Mouse (Mus musculus): Measurements from ENCODE around the gene Ppef1. TPM values are rescaled to one million over a fixed set of nuclear protein-coding genes. Genes with fewer than 3 reads are reported as not detected.

Ppef1 gene
- polyA plus RNA-seq, 1 experiment, result 0.13 TPM

- no peaks in the 10 kb centered on the region for H3K27me3 ChIP-seq (ENCODE audit: control insufficient read depth, insufficient read depth, low read length)
- no peak overlapping the region for H3K27ac ChIP-seq (ENCODE audit: insufficient read depth, low read length)
- H3K4me3 ChIP-seq (replicated peaks; ENCODE audit: insufficient read depth, low read depth, low read length), result no peak overlapping the region
- no peak for DNase-seq
- WGBS, result 95% methylated on average over 7 of the region's 7 CpGs
- H3K4me1 ChIP-seq (ENCODE audit: control insufficient read depth, insufficient read depth, low read length), result peaks cover 17% of the 10 kb centered on the region
- TF ChIP-seq CTCF (IDR thresholded peaks at IDR 0.05; ENCODE audit: borderline replicate concordance, insufficient read depth, low read depth, low read length), result no peak
- TF ChIP-seq POLR2A (IDR thresholded peaks at IDR 0.05; ENCODE audit: borderline replicate concordance, insufficient read depth, low read length), result no peak
Measured at GRCm38 (mm10) chrX:160590147-160590546, 145.4 kb downstream of the Ppef1 start.

GRCm38 (mm10) chrX:160588523-160588922 lies 147.0 kb downstream of the Ppef1 start:
- peak in 1 of 2 experiments; percentile 28 for DNase-seq
- H3K4me3 ChIP-seq (replicated peaks; ENCODE audit: insufficient read depth, low read depth, low read length), result no peak overlapping the region
- TF ChIP-seq POLR2A (IDR thresholded peaks at IDR 0.05; ENCODE audit: borderline replicate concordance, insufficient read depth, low read length) (no peak), CTCF (IDR thresholded peaks at IDR 0.05; ENCODE audit: borderline replicate concordance, insufficient read depth, low read depth, low read length) (no peak)
- H3K27ac ChIP-seq (ENCODE audit: insufficient read depth, low read length), result no peak overlapping the region
- peaks cover 17% of the 10 kb centered on the region for H3K4me1 ChIP-seq (ENCODE audit: control insufficient read depth, insufficient read depth, low read length)
- WGBS, result 20% methylated on average over 4 of the region's 4 CpGs
- H3K27me3 ChIP-seq (ENCODE audit: control insufficient read depth, insufficient read depth, low read length), result no peaks in the 10 kb centered on the region

- Histone ChIP-seq H3K27me3 (ENCODE audit: control insufficient read depth, insufficient read depth, low read length) (no peaks in the 10 kb centered on the region), H3K27ac (ENCODE audit: insufficient read depth, low read length) (no peak overlapping the region), H3K4me1 (ENCODE audit: control insufficient read depth, insufficient read depth, low read length) (peaks cover 9% of the 10 kb centered on the region), H3K4me3 (replicated peaks; ENCODE audit: insufficient read depth, low read depth, low read length) (no peak overlapping the region)
- no peak for DNase-seq
- no peak for TF ChIP-seq CTCF (IDR thresholded peaks at IDR 0.05; ENCODE audit: borderline replicate concordance, insufficient read depth, low read depth, low read length)
- no peak for TF ChIP-seq POLR2A (IDR thresholded peaks at IDR 0.05; ENCODE audit: borderline replicate concordance, insufficient read depth, low read length)
- WGBS, result 96% methylated on average over 1 of the region's 1 CpGs
Measured at GRCm38 (mm10) chrX:160585110-160585509, 150.5 kb downstream of the Ppef1 start.

GRCm38 (mm10) chrX:160584148-160584838 lies 151.3 kb downstream of the Ppef1 start:
- Histone ChIP-seq H3K4me3 (replicated peaks; ENCODE audit: insufficient read depth, low read depth, low read length) (no peak overlapping the region), H3K4me1 (ENCODE audit: control insufficient read depth, insufficient read depth, low read length) (peaks cover 6% of the 10 kb centered on the region), H3K27ac (ENCODE audit: insufficient read depth, low read length) (no peak overlapping the region), H3K27me3 (ENCODE audit: control insufficient read depth, insufficient read depth, low read length) (no peaks in the 10 kb centered on the region)
- WGBS, result 94% methylated on average over 4 of the region's 4 CpGs
- TF ChIP-seq CTCF (IDR thresholded peaks at IDR 0.05; ENCODE audit: borderline replicate concordance, insufficient read depth, low read depth, low read length), result no peak
- TF ChIP-seq POLR2A (IDR thresholded peaks at IDR 0.05; ENCODE audit: borderline replicate concordance, insufficient read depth, low read length), result no peak
- DNase-seq, result no peak

GRCm38 (mm10) chrX:160583589-160583988 lies 152.0 kb downstream of the Ppef1 start:
- Histone ChIP-seq H3K27ac (ENCODE audit: insufficient read depth, low read length) (no peak overlapping the region), H3K4me3 (replicated peaks; ENCODE audit: insufficient read depth, low read depth, low read length) (no peak overlapping the region), H3K4me1 (ENCODE audit: control insufficient read depth, insufficient read depth, low read length) (peaks cover 3% of the 10 kb centered on the region; the same call in 1 of the 2 replicates), H3K27me3 (ENCODE audit: control insufficient read depth, insufficient read depth, low read length) (no peaks in the 10 kb centered on the region)
- WGBS, result 64% methylated on average over 5 of the region's 5 CpGs
- no peak for DNase-seq
- TF ChIP-seq CTCF (IDR thresholded peaks at IDR 0.05; ENCODE audit: borderline replicate concordance, insufficient read depth, low read depth, low read length) (peak; percentile 47; the same call in 1 of the 2 replicates), POLR2A (IDR thresholded peaks at IDR 0.05; ENCODE audit: borderline replicate concordance, insufficient read depth, low read length) (no peak)

Other genes starting within 250 kb of the Ppef1 start
- gene Phka2, start 233.6 kb downstream of the Ppef1 start, polyA plus RNA-seq (2012; rRNA removed), result 28.3 and 29.7 TPM in 2 replicates
- 0.08 and 0.11 TPM in 2 replicates for gene Rs1, start 32.2 kb upstream of the Ppef1 start, polyA plus RNA-seq (2012; rRNA removed)
- 0.40 and 0.47 TPM in 2 replicates for gene Gja6, start 171.3 kb upstream of the Ppef1 start, polyA plus RNA-seq (2012; rRNA removed)

Data from cerebellum, adult 2 months (tissue).